Mouse (Mus musculus): ENCODE data around the gene 1700022I11Rik. TPM values are rescaled to one million over a fixed set of nuclear protein-coding genes. Genes with fewer than 3 reads are reported as not detected.

1700022I11Rik gene
- not detected for polyA plus RNA-seq (2015; fragmentation: Illumina TruSeq; extraction: RNeasy Lipid Tissue Mini Kit (QIAGEN cat#74804); ENCODE audit: insufficient read depth, low read depth, low replicate concordance)

DNA sequence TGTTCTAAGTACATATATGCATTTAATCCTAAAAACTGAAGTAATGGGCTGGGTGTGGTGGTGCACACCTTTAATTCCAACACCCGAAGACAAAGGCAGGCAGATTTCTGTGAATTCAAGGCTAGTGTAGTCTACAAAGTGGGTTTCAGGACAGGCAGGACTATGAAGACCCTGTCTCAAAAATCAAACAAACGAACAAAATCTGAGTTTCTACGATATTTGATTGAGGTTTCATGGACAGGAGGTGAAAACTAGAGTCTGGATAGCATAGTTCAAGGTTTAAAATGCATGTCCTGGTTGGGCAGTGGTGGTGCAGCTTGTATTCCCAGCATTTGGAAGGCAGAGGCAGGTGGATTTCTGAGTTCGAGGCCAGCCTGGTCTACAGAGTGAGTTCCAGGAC is at the start of gene 1700022I11Rik:
TSS of gene 1700022I11Rik (plus strand) at position 301 of the 400 bp plus-strand sequence.

DNA sequence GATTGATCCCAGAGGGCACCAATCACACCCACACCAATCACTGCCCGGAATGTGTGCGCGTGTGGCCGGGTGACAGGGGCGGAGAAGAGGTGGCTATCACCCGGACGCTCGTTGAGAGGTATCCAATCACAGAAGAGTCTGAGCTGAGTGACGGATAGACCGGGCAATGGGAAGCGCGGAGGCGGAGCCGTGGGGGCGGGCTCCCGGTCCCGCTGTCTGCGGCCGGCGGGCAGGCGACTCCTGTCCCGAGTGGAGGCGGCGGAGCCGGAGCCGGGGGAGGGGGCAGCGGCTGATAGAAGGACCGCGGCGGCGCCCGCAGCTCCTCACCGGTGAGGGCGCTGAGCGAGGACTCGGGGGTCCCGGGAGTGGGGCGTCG is 19.7 kb upstream of the 1700022I11Rik start, which contains the start of gene Dnajb5:
TSS of gene Dnajb5 (plus strand) at position 139 of the 376 bp plus-strand sequence.

DNA sequence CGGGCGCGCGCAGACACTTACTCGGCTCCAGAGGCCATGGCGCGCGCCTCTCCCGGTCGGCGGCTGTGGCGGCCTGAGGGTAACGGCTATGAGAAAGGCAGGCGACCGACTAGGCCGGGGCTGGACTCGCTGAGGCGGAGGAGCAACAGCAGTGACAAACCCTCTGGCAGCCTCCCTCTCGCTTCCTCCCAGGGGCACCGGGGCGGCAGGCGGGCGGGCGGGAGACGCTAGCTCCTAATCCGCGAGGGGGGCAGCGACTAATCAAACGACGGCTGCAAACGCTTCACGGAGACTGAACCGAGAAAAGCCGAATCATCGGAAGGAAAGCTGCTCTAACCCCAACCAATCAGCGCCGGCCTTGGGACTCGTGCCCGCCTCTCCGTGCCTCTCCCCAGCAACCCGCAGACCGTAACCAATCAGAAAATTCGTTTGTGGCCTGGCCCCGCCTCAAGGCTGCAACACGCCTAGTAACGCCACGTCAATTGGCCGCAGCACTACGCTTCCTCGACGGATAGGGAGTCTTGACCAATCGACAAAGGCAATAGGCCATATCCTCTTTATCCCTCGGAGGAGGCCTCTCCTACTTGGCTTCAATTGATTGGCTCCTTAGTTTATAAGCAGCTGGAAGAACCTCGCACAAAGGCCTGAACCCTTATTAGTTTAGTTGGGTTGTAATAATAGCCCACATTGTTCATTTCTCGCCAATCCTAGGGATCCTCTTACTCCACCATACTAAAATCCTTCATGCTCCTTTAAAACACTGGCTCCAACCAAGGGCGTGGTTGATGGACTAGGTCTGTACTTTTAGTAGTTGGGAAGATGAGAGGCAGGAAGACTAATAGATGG is 31.0 kb downstream of the 1700022I11Rik start, which contains the start of gene Vcp:
TSS of gene Vcp (minus strand) at position 367 of the 846 bp plus-strand sequence.

DNA sequence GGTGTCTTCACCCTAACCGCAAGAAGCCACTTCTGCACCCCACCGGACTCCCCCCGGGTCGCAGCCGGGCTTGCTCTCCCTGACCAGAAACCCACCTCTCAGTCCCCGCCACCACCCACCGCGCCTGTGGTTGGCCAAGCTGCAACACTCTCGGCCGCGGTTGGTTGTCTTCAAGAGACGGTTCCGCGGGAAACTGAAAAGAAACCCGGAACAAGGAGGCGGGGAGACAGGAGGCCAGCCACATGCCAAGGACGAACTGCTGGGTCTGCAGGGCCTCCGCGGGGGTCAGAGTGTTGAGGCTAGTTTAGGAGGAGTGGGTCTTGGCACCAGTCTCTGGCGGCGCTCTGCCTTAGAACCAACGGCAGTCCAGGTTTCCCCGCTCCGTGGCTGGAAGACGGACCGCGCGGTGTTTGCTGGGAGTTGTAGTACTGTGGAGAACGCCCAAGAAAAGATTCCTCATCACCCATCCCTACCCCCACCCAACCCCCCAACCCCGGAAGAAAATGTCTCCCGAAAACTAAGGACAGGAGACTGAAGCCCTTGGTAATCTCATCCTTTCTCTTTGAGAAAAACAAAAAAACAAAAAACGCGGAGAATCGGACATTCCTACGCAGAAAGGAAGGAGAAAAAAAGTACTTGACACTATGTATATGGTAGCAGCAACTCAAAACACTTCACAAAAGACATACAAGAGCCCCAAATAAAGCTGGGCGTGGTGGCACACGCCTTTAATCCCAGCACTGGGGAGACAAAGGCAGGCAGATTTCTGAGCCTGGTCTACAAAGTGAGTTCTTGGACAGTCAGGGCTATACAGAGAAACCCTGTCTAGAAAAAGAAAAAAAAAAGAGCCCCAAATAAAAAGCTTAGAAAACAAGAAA is 41.0 kb downstream of the 1700022I11Rik start, which contains the start of gene Fancg:
TSS of gene Fancg (minus strand) at position 346 of the 878 bp plus-strand sequence.

DNA sequence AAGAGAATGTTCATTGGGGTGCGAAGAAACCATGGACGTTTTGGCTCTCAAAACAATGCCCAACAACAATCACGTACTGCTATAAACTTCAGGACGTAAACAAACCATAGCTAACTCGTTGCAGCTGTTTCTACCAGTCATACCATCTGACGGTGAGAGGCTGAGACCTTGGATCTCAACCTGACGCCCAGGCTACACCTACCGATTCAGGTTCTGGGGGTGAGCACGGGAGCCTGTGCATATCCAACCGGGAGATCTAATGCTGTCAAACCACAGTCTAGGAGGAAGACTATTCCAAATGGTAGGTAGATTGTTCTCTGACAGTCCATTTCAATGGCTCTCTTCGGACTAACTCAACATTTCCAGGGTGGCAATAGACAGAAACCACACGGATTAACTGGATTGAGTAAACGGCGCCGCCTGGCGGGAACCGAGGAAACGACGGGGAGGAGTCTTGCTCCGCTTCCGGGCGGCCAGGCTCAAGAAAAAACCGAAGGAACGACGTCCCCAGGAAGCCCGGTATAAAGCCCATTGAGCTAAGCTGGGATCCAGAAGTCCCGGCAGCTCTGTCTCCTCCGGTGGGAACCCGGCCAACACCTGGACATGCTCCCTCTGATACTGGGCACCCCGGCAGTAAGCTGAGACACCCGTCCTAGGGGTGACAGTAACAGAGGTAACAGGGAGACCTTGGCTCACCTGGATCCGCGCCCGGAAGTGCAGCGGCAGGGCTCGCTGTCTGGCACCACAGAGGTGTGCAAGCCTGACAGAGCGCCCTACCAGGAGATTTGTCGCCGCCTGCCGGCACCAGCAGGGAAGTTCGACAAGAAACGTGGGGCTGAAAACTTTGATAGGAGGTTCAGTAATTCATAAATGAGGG is 55.9 kb downstream of the 1700022I11Rik start, which contains the start of gene Pigo:
TSS of gene Pigo (minus strand) at position 736 of the 877 bp plus-strand sequence.

DNA sequence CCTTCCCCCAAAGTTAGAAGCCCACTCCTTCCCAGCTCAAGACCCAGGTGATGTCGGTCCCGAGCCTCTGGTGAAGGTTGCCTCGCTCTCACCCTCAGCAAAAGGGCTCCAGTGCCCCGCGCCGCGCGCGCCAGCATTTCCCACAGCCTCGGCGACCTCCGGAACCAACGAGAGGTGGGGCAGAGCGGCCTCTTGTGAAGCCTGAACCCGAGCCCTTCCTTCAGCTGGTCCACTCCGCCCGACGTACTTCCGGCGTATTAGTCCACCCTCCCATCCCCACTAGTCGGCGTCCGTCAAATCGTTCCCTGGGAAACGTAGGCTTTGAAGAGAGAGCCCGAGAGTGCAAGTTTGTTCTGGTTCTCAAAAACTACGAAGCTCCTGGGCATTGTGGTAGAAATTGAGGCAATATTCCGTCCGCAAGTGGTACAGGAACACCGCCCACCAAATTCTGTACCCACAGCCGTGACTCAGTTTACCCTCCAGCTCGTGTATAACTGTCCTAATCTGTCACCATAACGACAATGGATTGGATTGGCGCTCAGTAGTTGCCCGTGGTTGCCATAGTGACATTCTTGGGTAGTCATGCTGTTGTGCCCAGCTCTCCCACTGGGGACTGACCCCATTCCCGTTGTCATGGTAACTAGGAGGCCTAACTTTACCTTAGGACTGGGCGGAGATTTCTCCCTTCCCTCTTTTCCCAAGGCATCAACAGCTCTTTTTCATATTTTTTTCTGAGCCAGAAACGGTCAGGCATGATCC is 62.0 kb downstream of the 1700022I11Rik start, which contains the start of gene Stoml2:
TSS of gene Stoml2 (minus strand) at position 474 of the 759 bp plus-strand sequence.

Other genes starting within 250 kb of the 1700022I11Rik start
- not detected for gene 4930578G10Rik, start 234.1 kb upstream of the 1700022I11Rik start, polyA plus RNA-seq (2015; fragmentation: Illumina TruSeq; extraction: RNeasy Lipid Tissue Mini Kit (QIAGEN cat#74804); ENCODE audit: insufficient read depth, low read depth, low replicate concordance)
- 5.0 TPM for gene Ccl19, start 213.0 kb upstream of the 1700022I11Rik start, polyA plus RNA-seq (2015; fragmentation: Illumina TruSeq; extraction: RNeasy Lipid Tissue Mini Kit (QIAGEN cat#74804); ENCODE audit: insufficient read depth, low read depth, low replicate concordance)
- 63.2 TPM for gene Ccl21a, start 195.6 kb upstream of the 1700022I11Rik start, polyA plus RNA-seq (2015; fragmentation: Illumina TruSeq; extraction: RNeasy Lipid Tissue Mini Kit (QIAGEN cat#74804); ENCODE audit: insufficient read depth, low read depth, low replicate concordance)
- gene Fam205a1, start 115.7 kb upstream of the 1700022I11Rik start, polyA plus RNA-seq (2015; fragmentation: Illumina TruSeq; extraction: RNeasy Lipid Tissue Mini Kit (QIAGEN cat#74804); ENCODE audit: insufficient read depth, low read depth, low replicate concordance): not detected
- not detected for gene Gm12394, start 112.8 kb upstream of the 1700022I11Rik start, polyA plus RNA-seq (2015; fragmentation: Illumina TruSeq; extraction: RNeasy Lipid Tissue Mini Kit (QIAGEN cat#74804); ENCODE audit: insufficient read depth, low read depth, low replicate concordance)
- not detected for gene Fam205c, start 95.4 kb upstream of the 1700022I11Rik start, polyA plus RNA-seq (2015; fragmentation: Illumina TruSeq; extraction: RNeasy Lipid Tissue Mini Kit (QIAGEN cat#74804); ENCODE audit: insufficient read depth, low read depth, low replicate concordance)
- gene Phf24, start 52.9 kb upstream of the 1700022I11Rik start, polyA plus RNA-seq (2015; fragmentation: Illumina TruSeq; extraction: RNeasy Lipid Tissue Mini Kit (QIAGEN cat#74804); ENCODE audit: insufficient read depth, low read depth, low replicate concordance): 0.63 TPM
- 4.4 TPM for gene Dnajb5, start 19.8 kb upstream of the 1700022I11Rik start, polyA plus RNA-seq (2015; fragmentation: Illumina TruSeq; extraction: RNeasy Lipid Tissue Mini Kit (QIAGEN cat#74804); ENCODE audit: insufficient read depth, low read depth, low replicate concordance)
- gene Vcp, start 30.9 kb downstream of the 1700022I11Rik start, polyA plus RNA-seq (2015; fragmentation: Illumina TruSeq; extraction: RNeasy Lipid Tissue Mini Kit (QIAGEN cat#74804); ENCODE audit: insufficient read depth, low read depth, low replicate concordance): 46.2 TPM
- 1.2 TPM for gene Fancg, start 40.9 kb downstream of the 1700022I11Rik start, polyA plus RNA-seq (2015; fragmentation: Illumina TruSeq; extraction: RNeasy Lipid Tissue Mini Kit (QIAGEN cat#74804); ENCODE audit: insufficient read depth, low read depth, low replicate concordance)
- 11.2 TPM for gene Pigo, start 56.2 kb downstream of the 1700022I11Rik start, polyA plus RNA-seq (2015; fragmentation: Illumina TruSeq; extraction: RNeasy Lipid Tissue Mini Kit (QIAGEN cat#74804); ENCODE audit: insufficient read depth, low read depth, low replicate concordance)
- 13.3 TPM for gene Stoml2, start 62.1 kb downstream of the 1700022I11Rik start, polyA plus RNA-seq (2015; fragmentation: Illumina TruSeq; extraction: RNeasy Lipid Tissue Mini Kit (QIAGEN cat#74804); ENCODE audit: insufficient read depth, low read depth, low replicate concordance)
- 8.0 TPM for gene Fam214b, start 76.6 kb downstream of the 1700022I11Rik start, polyA plus RNA-seq (2015; fragmentation: Illumina TruSeq; extraction: RNeasy Lipid Tissue Mini Kit (QIAGEN cat#74804); ENCODE audit: insufficient read depth, low read depth, low replicate concordance)
- 12.0 TPM for gene Unc13b, start 89.3 kb downstream of the 1700022I11Rik start, polyA plus RNA-seq (2015; fragmentation: Illumina TruSeq; extraction: RNeasy Lipid Tissue Mini Kit (QIAGEN cat#74804); ENCODE audit: insufficient read depth, low read depth, low replicate concordance)